Mouse (Mus musculus) C2C12 (cell line): ENCODE results near the gene Phlpp1. TPM values are rescaled to one million over a fixed set of nuclear protein-coding genes. Genes with fewer than 3 reads are reported as not detected.

Source experiments
- H3K27me3 ChIP-seq: one replicate; pipeline ENCODE4 v1.6.1; 2011; ENCODE audit not compliant: control insufficient read depth, insufficient read depth, insufficient read length
- H3K36me3 ChIP-seq: one replicate; pipeline ENCODE4 v1.6.1; 2011; ENCODE audit not compliant: control insufficient read depth, insufficient read depth
- H3K4me3 ChIP-seq: one replicate; pipeline ENCODE4 v1.5.1; 2011; ENCODE audit warnings: mild to moderate bottlenecking, control low read depth; ENCODE audit not compliant: poor library complexity, insufficient read depth, severe bottlenecking
- H3K79me2 ChIP-seq: one replicate; pipeline ENCODE4 v1.6.1; 2011; ENCODE audit not compliant: control insufficient read depth, insufficient read depth
- H3K79me3 ChIP-seq: one replicate; pipeline ENCODE4 v1.6.1; 2011; ENCODE audit warnings: low read depth, control low read depth
- H3ac ChIP-seq: one replicate; pipeline ENCODE3; 2011; ENCODE audit warnings: low read depth; ENCODE audit not compliant: control insufficient read depth, insufficient read length
- CEBPB ChIP-seq: IDR thresholded peaks from one replicate; pipeline ENCODE4 v1.6.1; 2011; ENCODE audit warnings: low read depth, mild to moderate bottlenecking, control low read depth, moderate library complexity
- CTCF ChIP-seq: IDR thresholded peaks from one replicate; pipeline ENCODE4 v1.5.1; 2011; ENCODE audit not compliant: control insufficient read depth, insufficient read depth, insufficient read length
- FOSL1 ChIP-seq: IDR thresholded peaks from one replicate; pipeline ENCODE4 v1.8.0; 2011; ENCODE audit warnings: mild to moderate bottlenecking, low read length; ENCODE audit not compliant: poor library complexity, insufficient read depth, severe bottlenecking
- MAX ChIP-seq: IDR thresholded peaks from one replicate; pipeline ENCODE4 v1.6.1; 2011; ENCODE audit warnings: mild to moderate bottlenecking, control low read depth
- MYOD1 ChIP-seq: IDR thresholded peaks from one replicate; pipeline ENCODE4 v1.6.1; 2011; ENCODE audit warnings: low read depth; ENCODE audit not compliant: control insufficient read depth, insufficient read length
- MYOG ChIP-seq: IDR thresholded peaks from one replicate; pipeline ENCODE4 v1.6.1; 2011; ENCODE audit not compliant: control insufficient read depth, insufficient read length; ENCODE audit errors: extremely low read depth
- USF1 ChIP-seq: IDR thresholded peaks from one replicate; pipeline ENCODE4 v1.6.1; 2011; ENCODE audit warnings: low read depth, mild to moderate bottlenecking, control low read depth, moderate library complexity
- polyA plus RNA-seq: library from polyadenylated mRNA; unstranded; fragments of >200 nt; fragmentation: generic; extraction: Trizol; gene quantifications from one replicate; pipeline ENCODE4 v1.2.1, GENCODE M21; 2012; ENCODE audit warnings: missing spikeins

Gene Phlpp1
- polyA plus RNA-seq, 1 experiment = 6.3 TPM

- no peaks in the 10 kb centered on the region for H3K27me3 ChIP-seq
- peaks cover 80% of the 10 kb centered on the region for H3K79me2 ChIP-seq
- peaks cover 7% of the 10 kb centered on the region for H3K79me3 ChIP-seq
- TF ChIP-seq CEBPB (no peak), USF1 (no peak), MAX (no peak), MYOG (no peak), CTCF (no peak), FOSL1 (no peak), MYOD1 (no peak)
- no peak overlapping the region for H3K4me3 ChIP-seq
- H3ac ChIP-seq = no peak overlapping the region
- H3K36me3 ChIP-seq = no peaks in the 10 kb centered on the region
Observed at GRCm38 (mm10) chr1:106201025-106201424, 29.5 kb downstream of the Phlpp1 start.

- no peak overlapping the region for H3ac ChIP-seq
- no peaks in the 10 kb centered on the region for H3K36me3 ChIP-seq
- H3K4me3 ChIP-seq = no peak overlapping the region
- H3K79me3 ChIP-seq = peaks cover 12% of the 10 kb centered on the region
- H3K27me3 ChIP-seq = no peaks in the 10 kb centered on the region
- peaks cover 78% of the 10 kb centered on the region for H3K79me2 ChIP-seq
- no peak for TF ChIP-seq USF1
- no peak for TF ChIP-seq CTCF
- TF ChIP-seq FOSL1 = no peak
- no peak for TF ChIP-seq MYOG
- no peak for TF ChIP-seq CEBPB
- no peak for TF ChIP-seq MYOD1
- TF ChIP-seq MAX = no peak
Observed at GRCm38 (mm10) chr1:106201929-106202328, 30.4 kb downstream of the Phlpp1 start.

GRCm38 (mm10) chr1:106203942-106204341 lies 32.4 kb downstream of the Phlpp1 start:
- TF ChIP-seq USF1 = no peak
- no peak for TF ChIP-seq MYOG
- TF ChIP-seq FOSL1 = no peak
- TF ChIP-seq MYOD1 = no peak
- TF ChIP-seq CEBPB = no peak
- TF ChIP-seq MAX = no peak
- no peak for TF ChIP-seq CTCF
- peaks cover 10% of the 10 kb centered on the region for H3K79me3 ChIP-seq
- H3K4me3 ChIP-seq = no peak overlapping the region
- H3ac ChIP-seq = no peak overlapping the region
- no peaks in the 10 kb centered on the region for H3K36me3 ChIP-seq
- peaks cover 91% of the 10 kb centered on the region for H3K79me2 ChIP-seq
- H3K27me3 ChIP-seq = no peaks in the 10 kb centered on the region

GRCm38 (mm10) chr1:106204350-106204749 lies 32.8 kb downstream of the Phlpp1 start:
- H3K27me3 ChIP-seq = no peaks in the 10 kb centered on the region
- no peaks in the 10 kb centered on the region for H3K36me3 ChIP-seq
- TF ChIP-seq CTCF = no peak
- TF ChIP-seq MYOG = no peak
- no peak for TF ChIP-seq USF1
- TF ChIP-seq FOSL1 = no peak
- no peak for TF ChIP-seq MYOD1
- TF ChIP-seq MAX = no peak
- no peak for TF ChIP-seq CEBPB
- peaks cover 90% of the 10 kb centered on the region for H3K79me2 ChIP-seq
- no peak overlapping the region for H3K4me3 ChIP-seq
- no peak overlapping the region for H3ac ChIP-seq
- peaks cover 10% of the 10 kb centered on the region for H3K79me3 ChIP-seq

GRCm38 (mm10) chr1:106208581-106208980 lies 37.0 kb downstream of the Phlpp1 start:
- Histone ChIP-seq H3K4me3 (no peak overlapping the region), H3K27me3 (no peaks in the 10 kb centered on the region), H3K79me2 (peaks cover 77% of the 10 kb centered on the region), H3ac (no peak overlapping the region), H3K36me3 (no peaks in the 10 kb centered on the region), H3K79me3 (peaks cover 10% of the 10 kb centered on the region)
- TF ChIP-seq MYOD1 = no peak
- no peak for TF ChIP-seq MAX
- TF ChIP-seq CEBPB = no peak
- TF ChIP-seq FOSL1 = no peak
- no peak for TF ChIP-seq USF1
- no peak for TF ChIP-seq CTCF
- no peak for TF ChIP-seq MYOG

GRCm38 (mm10) chr1:106210461-106210860 lies 38.9 kb downstream of the Phlpp1 start:
- no peaks in the 10 kb centered on the region for H3K27me3 ChIP-seq
- H3K4me3 ChIP-seq = no peak overlapping the region
- no peaks in the 10 kb centered on the region for H3K36me3 ChIP-seq
- peaks cover 77% of the 10 kb centered on the region for H3K79me2 ChIP-seq
- TF ChIP-seq MAX = no peak
- TF ChIP-seq FOSL1 = peak; percentile 8
- no peak for TF ChIP-seq CEBPB
- TF ChIP-seq MYOD1 = peak; percentile 40
- no peak for TF ChIP-seq CTCF
- TF ChIP-seq USF1 = no peak
- peaks cover 10% of the 10 kb centered on the region for H3K79me3 ChIP-seq
- H3ac ChIP-seq = no peak overlapping the region
